Mouse (Mus musculus): ENCODE results near the gene Ogfod3.

Gene Ogfod3

GRCm38 (mm10) chr11:121204161-121205006 lies at the start of gene Ogfod3, which contains the start of gene Hexdc:
Ogfod3 (minus strand) TSS chr11:121204711.
Hexdc (plus strand) TSS chr11:121204433.
- DNase-seq = peak; percentile 88 to 93

DNA sequence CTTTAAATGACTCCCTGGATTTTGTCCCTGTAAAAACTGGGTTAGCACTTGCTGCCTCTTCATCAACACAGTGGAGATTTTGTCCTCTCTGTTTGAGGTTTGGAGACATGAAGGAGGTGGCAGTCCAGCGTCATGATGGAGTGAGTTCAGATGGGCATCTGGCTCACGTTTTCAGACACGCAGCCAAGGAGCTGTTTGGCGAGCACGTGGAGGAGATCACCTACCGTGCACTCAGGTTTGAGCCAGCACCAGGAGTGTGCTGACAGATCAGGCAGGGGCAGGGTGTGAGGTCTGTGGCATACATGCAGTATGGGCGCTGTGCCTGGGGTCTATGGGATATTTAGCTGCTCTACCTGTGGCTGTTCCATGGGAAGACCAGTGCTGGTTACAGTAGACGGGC lies 45.7 kb upstream of the Ogfod3 start:
- no peak for DNase-seq

- no peak for DNase-seq
These were observed 35.2 kb upstream of the Ogfod3 start for GRCm38 (mm10) chr11:121239669-121240068.

DNA sequence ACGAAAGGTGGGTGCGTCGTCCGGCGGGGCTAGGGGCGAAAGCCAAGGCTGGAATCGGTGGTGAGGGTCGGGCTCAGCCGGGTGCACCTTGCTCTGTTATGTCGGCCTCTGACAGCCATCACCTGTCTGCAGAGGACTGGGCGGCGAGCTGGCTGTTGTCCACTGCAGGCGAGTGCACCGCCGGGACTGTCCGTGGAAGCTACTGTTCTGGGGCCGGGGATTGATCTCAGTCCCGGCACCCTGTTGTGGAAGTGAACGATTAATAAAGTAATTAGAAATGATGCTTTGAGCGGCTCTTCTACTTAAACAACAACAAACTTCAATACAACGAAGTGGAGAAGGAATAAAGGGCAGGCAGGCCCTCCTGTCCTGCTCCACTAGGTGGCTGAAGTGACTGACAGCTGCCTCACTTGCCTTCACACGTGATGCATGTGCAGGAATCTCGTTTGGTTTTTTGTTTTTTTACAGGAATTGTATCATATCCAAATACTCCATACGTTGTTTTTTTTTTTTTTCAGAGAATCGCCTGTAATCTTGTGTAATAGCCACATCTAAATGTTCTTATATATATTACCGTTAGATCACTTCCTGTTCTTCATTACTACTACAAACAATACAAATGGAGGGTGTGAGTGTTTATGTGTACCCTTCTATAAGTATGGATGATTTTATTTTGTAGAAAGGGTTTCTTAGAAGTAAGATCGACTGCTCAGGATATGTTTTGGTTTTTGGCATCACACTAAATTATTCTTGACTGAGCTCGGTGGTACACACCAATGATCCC lies 33.0 kb upstream of the Ogfod3 start:
- DNase-seq = peak in 1 of 2 experiments; percentile 49

DNA sequence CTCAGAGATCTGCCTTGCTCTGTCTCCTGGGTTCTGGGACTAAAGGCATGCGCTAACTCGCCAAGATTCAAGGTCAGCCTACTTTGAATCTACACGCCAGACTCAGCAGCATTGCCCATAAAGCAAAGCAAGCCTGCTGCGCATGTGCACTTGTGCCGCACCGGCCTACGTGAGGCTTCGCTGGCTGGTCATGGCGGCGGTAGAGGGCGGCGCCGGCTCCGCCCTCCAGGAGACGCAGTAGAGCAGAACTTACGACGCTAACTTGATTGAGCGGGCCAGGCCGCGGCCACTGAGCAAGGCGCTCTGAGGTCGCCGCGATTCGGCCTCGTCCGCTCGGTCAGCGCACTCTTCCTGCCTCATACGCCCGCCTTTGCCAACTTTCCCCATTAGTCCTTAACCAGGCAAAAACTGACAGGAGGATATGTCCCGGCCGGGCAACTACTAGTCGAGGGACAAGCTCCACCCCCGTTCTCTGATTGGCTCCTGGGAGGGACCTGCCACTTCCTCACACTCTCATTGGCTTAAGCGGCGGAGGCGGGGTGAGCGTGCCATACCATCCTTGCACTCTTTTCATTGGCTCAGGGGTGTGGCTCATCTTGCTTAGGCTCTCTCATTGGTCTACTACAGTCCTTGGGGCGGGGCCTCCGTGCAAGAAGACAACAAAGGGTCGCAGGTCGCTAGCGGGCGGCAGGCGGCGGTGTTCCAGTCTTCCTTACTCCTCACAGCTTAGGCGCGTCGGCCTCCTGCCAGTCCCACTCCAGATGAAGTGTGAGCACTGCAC lies 32.2 kb upstream of the Ogfod3 start, which contains the start of gene Narf:
TSS of gene Narf (plus strand) at position 690 of the 781 bp plus-strand sequence.
- DNase-seq = peak; percentile 99 to 100

DNA sequence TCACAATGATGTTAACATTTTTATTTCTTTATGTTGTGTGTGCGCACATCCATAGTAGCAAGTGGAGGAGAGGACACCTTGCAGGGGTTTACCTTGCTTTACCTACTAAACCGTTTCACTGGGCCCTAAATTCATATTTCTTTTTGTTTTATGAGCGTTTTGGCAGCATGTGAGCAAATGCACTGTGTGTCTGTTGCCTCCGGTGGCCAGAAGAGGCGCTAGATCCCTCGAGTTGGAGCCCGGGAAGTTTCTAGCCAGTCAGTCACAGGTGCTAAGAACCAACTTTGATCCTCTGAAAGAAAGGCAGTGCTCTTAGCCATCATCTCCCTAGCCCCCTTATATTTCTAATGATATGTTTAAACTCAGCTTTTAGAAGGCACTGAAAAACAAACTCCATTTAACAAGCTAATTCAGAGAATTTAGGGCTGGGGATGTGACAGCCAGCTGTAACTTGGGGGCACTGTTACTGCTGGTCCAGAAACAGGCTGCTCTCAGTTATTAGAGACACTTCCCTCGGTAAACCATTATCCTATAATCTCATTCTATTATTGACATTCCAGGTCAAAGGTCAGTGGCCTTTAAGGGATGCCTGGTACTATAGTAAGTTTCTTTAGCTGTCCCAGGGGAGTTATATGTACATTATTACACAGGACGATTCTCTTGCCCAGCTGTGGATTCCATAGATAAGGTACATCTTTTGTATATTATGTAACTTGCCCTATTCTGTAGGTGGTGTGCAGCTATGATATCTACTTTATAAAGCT lies 31.1 kb upstream of the Ogfod3 start:
- peak; percentile 46 to 63 for DNase-seq

DNA sequence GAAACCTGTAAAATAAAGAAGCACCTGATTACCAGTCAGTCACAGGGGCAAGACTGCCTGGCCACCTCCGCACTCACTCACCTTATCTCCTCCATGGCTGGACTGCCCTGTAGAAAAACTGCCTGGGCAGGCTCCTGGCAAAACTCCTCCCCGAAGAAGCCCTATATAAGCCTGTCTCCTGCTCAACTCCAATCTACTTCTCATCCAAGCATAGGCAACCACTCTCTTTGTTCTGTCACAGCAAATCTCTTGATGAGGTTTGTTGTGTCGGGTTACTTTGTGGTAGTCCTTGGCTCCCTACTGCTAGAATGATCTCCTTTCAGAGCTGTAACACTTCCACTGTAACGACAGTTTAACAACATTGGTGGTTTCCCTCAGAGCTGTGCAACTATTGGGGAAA lies 28.2 kb upstream of the Ogfod3 start:
- no peak for DNase-seq

- DNase-seq = no peak
These were observed 27.2 kb upstream of the Ogfod3 start for GRCm38 (mm10) chr11:121231628-121232291.

DNA sequence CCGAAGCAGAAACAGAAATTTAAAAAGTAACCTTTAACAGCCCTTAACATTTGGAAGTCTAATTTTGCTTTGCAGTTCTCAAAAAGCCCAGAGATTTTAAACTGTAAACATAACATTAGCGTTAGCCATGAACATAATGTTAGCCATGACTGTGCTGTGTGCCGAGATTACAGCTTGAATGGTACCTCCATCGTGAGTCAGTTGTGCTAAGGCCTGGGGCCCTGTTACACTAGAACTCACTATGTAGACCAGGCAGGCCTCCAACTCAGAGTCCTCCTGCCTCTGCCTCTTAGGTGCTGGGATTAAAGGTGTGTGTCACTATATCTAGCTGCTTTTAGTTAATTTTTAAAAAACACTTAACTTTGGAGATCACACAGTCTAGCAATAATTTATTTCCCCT lies 26.7 kb upstream of the Ogfod3 start:
- no peak for DNase-seq

DNA sequence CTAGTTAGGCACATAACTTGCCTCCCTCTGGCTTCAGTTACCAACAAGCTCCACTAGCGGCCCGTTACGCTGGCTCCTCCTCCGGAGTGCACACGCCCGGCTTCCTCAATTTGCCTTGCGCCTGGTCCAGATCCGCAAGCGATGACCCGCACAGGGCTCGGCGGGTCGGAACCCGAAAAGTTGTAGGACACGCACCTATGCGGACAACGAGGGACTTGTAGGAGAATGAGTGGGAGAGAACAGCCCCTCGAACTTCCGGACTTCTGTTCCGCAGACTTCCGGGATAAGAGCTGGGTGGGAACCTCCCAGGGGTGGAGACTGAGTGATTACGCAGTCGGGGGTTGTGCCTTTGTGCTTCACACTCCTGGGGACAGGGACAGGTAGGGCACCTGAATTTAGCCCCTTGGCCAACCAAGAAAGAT lies 24.5 kb upstream of the Ogfod3 start, which contains the start of gene Cybc1:
TSS of gene Cybc1 (minus strand) at position 305 of the 422 bp plus-strand sequence.
- DNase-seq = peak; percentile 72 to 87

- DNase-seq = peak; percentile 14 to 38
These were observed 23.9 kb upstream of the Ogfod3 start for GRCm38 (mm10) chr11:121228129-121229017.

DNA sequence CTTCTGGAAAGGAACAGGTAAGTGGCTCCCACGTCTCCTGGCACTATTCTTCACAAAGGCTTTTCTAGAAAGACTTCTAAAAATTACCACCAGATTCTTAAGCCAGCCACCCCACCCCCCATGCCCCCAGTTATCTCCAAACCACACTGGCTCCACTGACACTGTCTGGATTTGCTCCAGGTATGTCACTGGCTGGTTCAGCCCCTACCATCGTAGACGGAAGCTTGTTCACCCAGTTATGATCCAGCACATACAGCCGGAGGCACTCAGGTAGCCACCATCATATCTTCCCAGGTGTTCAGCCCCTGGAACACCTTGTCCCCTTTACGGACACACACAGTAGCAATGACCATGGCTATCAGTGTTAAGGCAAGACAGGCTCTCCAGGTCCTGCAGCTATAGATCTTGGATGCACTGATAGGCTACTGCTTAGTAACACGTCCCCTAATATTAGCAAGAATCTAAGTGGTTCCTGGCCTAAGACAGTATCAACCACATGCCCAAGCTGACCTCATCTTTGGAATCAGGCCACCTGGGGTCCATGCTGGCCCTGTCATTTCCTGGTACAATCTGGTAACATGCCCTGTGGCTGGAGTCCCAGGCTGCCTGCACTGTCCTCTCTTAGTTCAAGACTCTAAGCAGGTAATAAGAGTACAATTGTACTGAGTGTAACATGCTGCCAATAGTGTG lies 17.0 kb upstream of the Ogfod3 start:
- no peak for DNase-seq

GRCm38 (mm10) chr11:121220771-121221170 lies 16.3 kb upstream of the Ogfod3 start:
- DNase-seq = no peak

DNA sequence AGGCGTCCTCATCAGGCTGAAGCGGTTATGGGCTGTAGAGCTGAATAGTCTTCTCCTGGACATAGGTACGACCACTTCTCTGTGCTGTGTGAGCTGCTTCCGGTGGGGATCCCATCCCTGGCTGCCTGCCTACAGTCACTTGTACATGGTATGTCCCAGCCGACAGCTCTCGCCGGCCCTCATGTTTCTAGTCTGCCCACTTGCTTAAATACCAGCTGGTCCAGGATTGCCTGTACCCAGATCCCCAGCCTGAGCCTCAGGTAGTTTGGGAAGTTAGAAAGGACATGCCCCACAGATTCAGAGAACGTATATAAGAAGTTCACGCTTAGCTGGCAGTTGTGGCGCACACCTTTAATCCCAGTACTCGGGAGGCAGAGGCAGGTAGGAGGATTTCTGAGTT lies 15.3 kb upstream of the Ogfod3 start:
- no peak for DNase-seq

DNA sequence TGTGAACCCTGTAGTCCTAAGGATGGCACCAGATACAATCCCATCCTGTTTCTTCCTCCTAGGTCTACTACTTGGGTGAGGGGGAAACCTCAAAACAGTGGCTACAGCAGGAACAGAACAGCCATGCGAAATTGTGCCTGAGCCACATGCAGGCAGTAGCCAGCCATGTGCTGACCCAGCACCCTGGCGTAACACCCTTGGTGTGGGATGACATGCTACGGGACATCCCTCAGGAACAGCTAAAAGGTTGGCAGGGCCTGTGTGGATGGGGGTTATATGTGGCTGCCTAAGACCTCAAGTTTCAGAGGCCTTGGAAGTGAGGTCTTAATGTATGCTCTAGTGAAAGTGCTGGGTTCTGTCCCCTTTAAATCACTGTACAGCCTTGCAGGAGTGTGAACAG lies 12.3 kb upstream of the Ogfod3 start:
- DNase-seq = no peak

- DNase-seq = no peak
These were observed 701 bp downstream of the Ogfod3 start for GRCm38 (mm10) chr11:121203859-121204160.

- no peak for DNase-seq
These were observed 2.9 kb downstream of the Ogfod3 start for GRCm38 (mm10) chr11:121201436-121202198.

GRCm38 (mm10) chr11:121200781-121201180 lies 3.7 kb downstream of the Ogfod3 start:
- DNase-seq = no peak

DNA sequence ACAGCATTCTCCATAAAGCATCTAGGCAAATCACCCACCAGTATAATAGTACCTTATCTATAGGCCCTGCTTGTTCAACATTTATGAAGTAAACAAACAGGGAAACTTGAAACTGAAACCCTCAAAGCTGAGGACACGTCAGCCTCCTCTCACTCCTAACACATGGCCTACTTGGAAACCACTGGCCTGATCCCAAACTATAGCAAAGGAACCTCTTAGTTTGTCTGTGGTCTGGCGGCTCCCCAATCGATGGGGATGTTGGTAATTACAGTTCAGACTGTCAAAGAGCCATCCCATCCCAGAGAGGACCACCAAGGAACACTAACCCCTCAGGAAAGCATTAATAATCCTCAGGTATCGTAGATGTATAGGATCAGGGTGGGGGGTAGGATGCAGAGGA lies 4.7 kb downstream of the Ogfod3 start:
- DNase-seq = no peak
